Mouse (Mus musculus) kidney, adult 11 months (tissue): ENCODE data around the gene Zfp322a.
"Not testable (repeated sequence)": the region's sequence is repeated elsewhere in the genome, so short reads cannot be mapped to it uniquely, and the experiment has no call there.

Source experiments
- DNase-seq: peaks from one replicate; pipeline ENCODE4 v3.0.0; 2022

The Zfp322a gene

GRCm38 (mm10) chr13:23312909-23313669 is 55.9 kb downstream of the Zfp322a start:
- DNase-seq: no peak

- no peak for DNase-seq
These were observed 59.0 kb downstream of the Zfp322a start for GRCm38 (mm10) chr13:23310036-23310435.

GRCm38 (mm10) chr13:23309495-23310011 is 59.5 kb downstream of the Zfp322a start:
- DNase-seq: no peak

- DNase-seq: not testable (repeated sequence)
These were observed 60.2 kb downstream of the Zfp322a start for GRCm38 (mm10) chr13:23308639-23309307.

- DNase-seq: no peak
These were observed 61.8 kb downstream of the Zfp322a start for GRCm38 (mm10) chr13:23307069-23307814.

- no peak for DNase-seq
These were observed 62.3 kb downstream of the Zfp322a start for GRCm38 (mm10) chr13:23306707-23307068.
